Mouse (Mus musculus) Patski (cell line): ENCODE data around the gene Nisch. TPM values are rescaled to one million over a fixed set of nuclear protein-coding genes. Genes with fewer than 3 reads are reported as not detected.

ENCODE experiments used
- ATAC-seq: fragments of 100-300 bp; one replicate; pipeline ENCODE4 v1.8.0; 2021
- CTCF ChIA-PET: fragments of 350-600 bp; sonication (Branson Sonifier 250); formaldehyde crosslinking; loops from one replicate; lab custom pipeline; 2022; ENCODE audit warnings: inconsistent platforms; lab: Charles Lee
- POLR2A ChIA-PET: fragments of 350-600 bp; sonication (Branson Sonifier 250); formaldehyde crosslinking; loops from one replicate; lab custom pipeline; 2022; ENCODE audit warnings: antibody characterized with exemption, inconsistent platforms; lab: Charles Lee
- DNase-seq: peaks from one replicate; pipeline ENCODE4 v3.0.0-alpha.2; 2011; ENCODE audit warnings: low read depth, low spot score
- H3K27me3 ChIP-seq: fragments of 371-371 bp; one replicate; pipeline ENCODE4 v1.5.1; 2021
- CTCF ChIP-seq: fragments of 100-300 bp; IDR thresholded peaks from one replicate; pipeline ENCODE4 v1.5.1; 2021
- in situ Hi-C: fragments of 300-500 bp; cut with MboI; formaldehyde crosslinking; loops from 3 replicates; pipeline ENCODE4 v1.11.1; 2018; ENCODE audit warnings: low pct_unique_long_range_greater_than_20kb, mixed read lengths
- polyA plus RNA-seq: library from polyadenylated mRNA; unstranded; gene quantifications from one replicate; pipeline ENCODE4 v1.2.3, GENCODE M21; 2021

Nisch gene
- polyA plus RNA-seq, 1 experiment from 2014 or later: 564 TPM

DNA sequence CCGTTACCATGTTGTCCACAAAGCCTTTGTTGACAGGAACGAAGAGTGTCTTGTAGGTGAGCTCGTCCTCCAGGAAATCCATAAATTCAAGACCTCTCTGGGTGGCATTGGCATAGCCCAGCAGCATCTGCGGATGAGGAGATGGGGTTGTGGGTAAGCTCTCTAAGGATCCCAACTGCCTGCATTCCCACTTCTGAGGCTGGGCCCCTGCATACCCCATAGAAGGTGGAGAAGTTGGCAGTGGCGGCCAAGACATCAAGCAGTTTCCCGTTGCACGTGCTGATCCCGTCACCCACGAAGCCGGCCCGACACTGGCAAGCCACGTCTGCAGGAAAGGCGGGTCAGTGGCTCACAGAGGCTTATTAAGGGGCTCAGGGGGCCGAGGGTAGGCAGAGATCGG, 76.6 kb downstream of the Nisch start:
- H3K27me3 ChIP-seq: no peaks in the 10 kb centered on the region
- in situ Hi-C loops: no loop called here
- DNase-seq: no peak
- ChIA-PET POLR2A (no interaction called here), CTCF (no interaction called here)
- ATAC-seq: no peak
- no peak for TF ChIP-seq CTCF

DNA sequence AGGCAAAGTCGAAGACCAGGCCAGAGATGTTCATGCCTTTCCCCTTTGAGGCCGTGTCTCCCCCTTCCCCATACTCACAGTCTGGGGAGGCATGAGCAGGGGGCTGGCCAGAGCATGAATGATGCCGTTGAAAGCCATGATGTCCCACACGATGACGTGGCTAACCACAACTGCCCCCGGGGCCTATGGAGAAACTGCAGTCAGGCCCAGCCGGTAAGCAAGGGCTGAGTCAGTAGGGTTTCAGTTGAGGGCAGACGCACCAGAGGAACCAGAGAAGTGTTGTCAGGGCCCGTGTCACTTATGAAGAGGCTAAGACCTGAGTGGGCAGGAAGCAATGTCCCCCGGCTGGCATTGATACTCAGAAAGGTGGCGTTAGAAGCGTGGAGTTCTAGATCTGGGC, 77.1 kb downstream of the Nisch start:
- ChIA-PET CTCF (no interaction called here), POLR2A (no interaction called here)
- TF ChIP-seq CTCF: no peak
- in situ Hi-C loops: no loop called here
- no peaks in the 10 kb centered on the region for H3K27me3 ChIP-seq
- no peak for ATAC-seq
- DNase-seq: no peak

DNA sequence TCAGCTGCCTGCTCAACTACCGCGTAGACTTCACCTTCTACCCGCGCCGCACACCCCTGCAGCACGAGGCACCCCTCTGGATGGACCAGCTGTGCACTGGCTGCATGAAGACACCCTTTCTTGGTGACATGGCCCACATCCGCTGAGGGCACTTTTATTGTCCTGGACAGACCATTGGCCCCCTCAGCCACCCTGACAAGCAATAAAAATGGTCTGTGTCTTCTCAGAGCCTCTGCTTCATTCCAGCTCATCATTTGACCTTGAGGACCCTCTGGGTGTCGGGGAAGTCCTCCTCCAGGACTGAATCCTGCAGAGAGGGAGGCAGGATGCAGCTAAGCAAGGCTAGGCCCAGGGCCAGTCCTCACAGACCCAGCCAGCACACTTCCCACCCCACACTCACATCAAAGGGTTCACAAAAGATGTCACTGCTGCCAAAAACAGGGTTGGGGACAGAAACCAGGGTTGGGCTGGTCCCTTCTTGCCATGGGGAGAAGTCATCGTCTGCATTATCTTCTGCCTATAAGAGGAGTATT, 77.8 kb downstream of the Nisch start:
- ChIA-PET CTCF (no interaction called here), POLR2A (no interaction called here)
- no peak for ATAC-seq
- DNase-seq: no peak
- in situ Hi-C loops: no loop called here
- no peak for TF ChIP-seq CTCF
- H3K27me3 ChIP-seq: no peaks in the 10 kb centered on the region

DNA sequence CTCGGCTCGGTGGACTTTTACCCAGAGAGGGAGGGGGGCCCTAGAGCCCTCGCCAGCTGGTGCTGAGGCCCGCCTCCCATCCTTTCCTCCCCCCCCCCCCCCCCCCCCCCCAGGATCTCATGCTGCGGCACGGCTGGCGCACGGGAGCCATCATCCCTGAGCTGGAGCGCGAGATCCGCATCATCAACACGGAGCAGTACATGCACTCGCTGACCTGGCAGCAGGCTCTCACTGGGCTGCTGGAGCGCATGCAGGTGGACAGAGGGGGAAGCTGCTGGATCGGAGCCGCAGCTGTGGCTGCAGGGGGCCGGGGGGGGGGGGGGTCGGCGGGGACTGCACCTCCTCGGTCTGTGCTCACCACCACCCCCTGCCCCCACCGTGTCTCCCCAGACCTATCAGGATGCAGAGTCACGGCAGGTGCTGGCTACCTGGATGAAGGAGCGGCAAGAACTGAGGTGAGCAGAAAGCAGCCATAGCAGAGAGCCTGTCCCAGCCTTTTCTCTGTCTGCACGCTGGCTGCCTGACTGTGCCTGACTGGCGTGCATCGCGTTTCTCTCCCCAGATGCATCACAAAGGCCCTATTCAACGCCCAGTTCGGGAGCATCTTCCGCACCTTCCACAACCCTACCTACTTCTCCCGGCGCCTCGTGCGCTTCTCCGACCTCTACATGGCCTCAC, 78.4 kb downstream of the Nisch start:
- CTCF ChIA-PET: no interaction called here
- ATAC-seq (no peak), DNase-seq (no peak)
- no peaks in the 10 kb centered on the region for H3K27me3 ChIP-seq
- TF ChIP-seq CTCF: no peak
- POLR2A ChIA-PET: no interaction called here
- in situ Hi-C loops: no loop called here

DNA sequence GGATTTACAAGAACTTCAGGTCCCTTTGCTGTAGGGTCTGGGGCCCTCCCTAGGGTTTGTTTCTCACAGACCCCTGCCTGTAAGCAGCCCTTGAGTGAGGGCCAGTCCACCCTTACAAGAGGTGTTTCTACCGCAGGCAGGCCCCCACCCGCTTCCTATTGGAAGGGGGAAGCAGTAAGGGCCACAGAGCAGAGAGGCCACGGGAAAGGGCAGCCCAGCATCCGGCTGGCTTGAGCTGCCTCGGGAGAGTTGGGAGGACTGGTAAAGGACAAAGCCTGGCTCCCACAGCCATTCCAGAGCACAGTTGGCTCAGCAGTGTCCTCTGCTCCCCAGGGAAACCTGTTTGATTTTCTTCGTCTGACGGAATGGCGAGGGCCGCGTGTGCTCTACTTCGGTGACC, 79.0 kb downstream of the Nisch start:
- in situ Hi-C loops: no loop called here
- ATAC-seq: no peak
- ChIA-PET CTCF (no interaction called here), POLR2A (no interaction called here)
- DNase-seq: no peak
- H3K27me3 ChIP-seq: no peaks in the 10 kb centered on the region
- no peak for TF ChIP-seq CTCF

DNA sequence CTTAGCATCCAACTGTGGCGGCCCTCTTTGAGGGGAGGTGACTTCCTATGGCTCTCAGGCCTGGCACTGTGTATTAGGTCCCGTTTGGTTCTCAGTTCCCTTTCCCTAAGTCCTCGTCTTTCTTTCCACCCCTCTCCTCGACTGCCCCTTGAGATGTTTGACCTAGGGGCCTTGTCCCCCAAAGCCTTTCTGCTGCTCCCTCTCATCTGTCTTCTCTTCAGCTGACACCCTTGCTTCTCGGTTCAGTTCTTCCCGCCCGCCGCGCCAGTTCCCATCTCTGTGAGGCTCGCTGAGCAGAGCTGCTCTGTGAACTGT, 79.5 kb downstream of the Nisch start:
- POLR2A ChIA-PET: no interaction called here
- TF ChIP-seq CTCF: no peak
- DNase-seq: no peak
- in situ Hi-C loops: no loop called here
- CTCF ChIA-PET: no interaction called here
- no peak for ATAC-seq
- no peaks in the 10 kb centered on the region for H3K27me3 ChIP-seq

DNA sequence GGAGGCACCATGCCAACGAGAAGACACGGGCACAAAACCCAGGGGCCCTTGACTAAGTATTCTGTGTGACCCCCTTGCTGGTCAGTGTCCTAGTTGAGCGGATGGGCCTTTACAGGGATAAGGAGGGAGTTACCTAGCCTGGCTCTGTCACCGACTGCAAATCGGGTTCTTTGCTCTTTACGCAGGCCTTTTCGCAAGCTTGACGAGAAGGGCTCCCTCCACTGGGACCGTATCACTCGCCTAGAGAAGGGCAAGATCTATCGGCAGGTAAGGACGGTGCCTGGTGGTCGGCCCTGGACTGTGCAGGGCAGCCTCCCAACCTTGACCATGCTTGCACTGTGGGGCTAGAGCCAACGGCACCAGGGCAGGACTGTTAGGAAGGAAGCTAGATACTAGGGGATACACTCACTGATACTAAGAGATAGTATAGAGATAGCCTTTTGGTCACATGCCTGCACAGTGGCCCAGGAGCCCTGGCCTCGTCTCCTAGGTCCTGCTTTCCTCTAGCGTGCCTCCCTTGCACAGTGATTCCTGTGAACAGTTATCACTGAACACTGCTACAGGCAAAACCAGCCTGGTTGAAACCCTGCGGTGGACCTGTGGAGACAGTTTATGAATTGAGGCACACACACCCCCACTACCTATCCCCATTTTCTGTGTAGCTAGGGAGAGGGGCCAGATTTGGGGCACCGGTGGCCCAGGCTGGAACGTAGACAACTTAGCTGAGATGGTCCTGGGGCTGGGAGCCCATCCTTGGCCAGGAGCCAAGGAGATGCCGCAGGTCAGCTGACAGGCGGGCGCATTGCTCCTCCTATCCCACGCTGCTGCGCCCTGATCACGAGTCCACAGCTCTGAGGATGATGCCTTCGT, 80.1 kb downstream of the Nisch start:
- DNase-seq: no peak
- ATAC-seq: no peak
- in situ Hi-C loops: no loop called here
- H3K27me3 ChIP-seq: no peaks in the 10 kb centered on the region
- ChIA-PET CTCF (no interaction called here), POLR2A (no interaction called here)
- TF ChIP-seq CTCF: no peak

DNA sequence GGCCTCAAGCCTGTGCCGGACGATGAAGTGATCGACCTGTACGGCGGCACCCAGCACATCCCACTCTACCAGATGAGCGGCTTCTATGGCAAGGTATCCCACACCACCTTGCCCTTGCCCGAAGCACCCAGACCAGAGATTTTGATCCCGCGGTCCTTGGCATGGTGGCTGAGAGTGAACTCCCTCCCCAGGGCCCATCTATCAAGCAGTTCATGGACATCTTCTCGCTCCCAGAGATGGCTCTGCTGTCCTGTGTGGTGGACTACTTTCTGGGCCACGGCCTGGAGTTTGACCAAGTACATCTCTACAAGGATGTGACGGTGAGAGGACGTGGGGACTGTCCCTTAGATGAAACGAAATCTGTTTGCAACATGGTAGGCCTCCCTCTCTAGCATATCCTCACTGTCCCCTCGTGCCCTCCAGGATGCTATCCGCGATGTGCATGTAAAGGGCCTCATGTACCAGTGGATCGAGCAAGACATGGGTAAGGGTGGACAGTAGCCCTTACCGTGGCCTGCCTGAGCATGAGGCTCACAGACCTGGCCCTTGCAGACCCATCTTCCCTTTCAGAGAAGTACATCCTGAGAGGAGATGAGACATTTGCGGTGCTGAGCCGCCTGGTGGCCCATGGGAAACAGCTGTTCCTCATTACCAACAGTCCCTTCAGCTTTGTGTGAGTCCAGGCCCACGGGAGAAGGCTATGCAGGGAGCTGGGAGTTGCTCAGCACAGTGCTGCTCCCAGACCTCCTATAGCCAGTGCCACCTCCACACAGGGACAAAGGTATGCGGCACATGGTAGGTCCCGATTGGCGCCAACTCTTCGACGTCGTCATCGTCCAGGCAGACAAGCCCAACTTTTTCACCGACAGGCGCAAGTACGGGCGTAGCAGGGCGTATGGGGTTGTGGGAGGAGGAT, 81.0 kb downstream of the Nisch start:
- no peak for TF ChIP-seq CTCF
- POLR2A ChIA-PET: no interaction called here
- CTCF ChIA-PET: no interaction called here
- DNase-seq: no peak
- no peak for ATAC-seq
- in situ Hi-C loops: no loop called here
- H3K27me3 ChIP-seq: no peaks in the 10 kb centered on the region

DNA sequence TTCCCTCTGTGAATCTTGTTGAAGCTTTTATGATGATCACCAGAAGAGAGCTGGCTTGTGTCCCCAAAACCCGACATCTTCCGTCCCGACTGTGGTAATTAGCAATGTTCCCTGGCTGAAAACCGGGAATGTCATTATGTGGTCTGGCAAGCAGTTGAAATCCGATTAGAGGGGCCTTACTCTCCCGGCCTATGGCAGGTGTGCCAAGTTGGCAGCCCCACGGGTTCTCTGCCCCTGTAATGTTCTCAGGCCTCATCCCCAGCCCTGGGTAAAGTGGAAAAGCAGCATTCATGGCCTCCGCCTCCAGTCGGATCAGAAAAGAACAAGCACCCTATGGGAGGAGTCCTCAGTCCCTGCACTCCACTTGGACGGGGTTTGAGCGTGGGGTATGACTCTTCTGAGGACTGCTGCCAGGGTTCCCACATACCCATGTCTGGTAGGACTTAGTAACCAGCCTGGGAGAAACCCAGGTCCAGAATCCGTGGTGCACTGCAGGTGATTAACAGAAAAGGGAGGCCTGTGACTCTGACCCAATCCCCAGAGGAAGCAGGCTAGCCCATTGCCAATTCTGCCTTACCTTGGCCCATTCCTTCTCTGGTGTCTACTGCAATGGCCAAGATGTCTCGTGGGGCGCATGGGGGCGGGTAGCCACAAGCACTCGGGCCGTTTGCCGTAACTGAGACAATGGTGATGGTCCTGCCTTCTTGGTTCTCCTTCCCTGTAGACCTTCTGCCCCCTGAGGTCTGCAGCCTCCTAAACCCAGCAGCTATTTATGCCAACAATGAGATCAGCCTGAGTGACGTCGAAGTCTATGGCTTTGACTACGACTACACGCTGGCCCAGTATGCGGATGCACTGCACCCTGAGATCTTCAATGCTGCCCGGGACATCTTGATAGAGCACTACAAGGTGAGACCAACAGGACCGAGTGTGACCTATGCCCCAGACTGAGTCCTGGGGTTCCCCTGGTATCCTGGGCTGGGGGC, 82.4 kb downstream of the Nisch start:
- no peaks in the 10 kb centered on the region for H3K27me3 ChIP-seq
- ATAC-seq (no peak), DNase-seq (no peak)
- TF ChIP-seq CTCF: no peak
- POLR2A ChIA-PET: no interaction called here
- in situ Hi-C loops: loop anchor here (5.0 kb wide), 1 partner anchor 53 kb away; no protein-coding TSS in a partner anchor
- CTCF ChIA-PET: no interaction called here
